Mouse (Mus musculus): ENCODE data around the gene Prodh2.
A peak's percentile ranks its signal among the peaks of the same experiment; 100 is the strongest.

GRCm38 (mm10) chr7:30518325-30518724 is 24.9 kb downstream of the Prodh2 start:
- TF ChIP-seq CTCF (IDR thresholded peaks at IDR 0.05; ENCODE audit: borderline replicate concordance, extremely low read depth, insufficient read depth, insufficient read length) (peak; percentile 29; the same call in 1 of the 2 replicates), POLR2A (IDR thresholded peaks at IDR 0.05; ENCODE audit: borderline replicate concordance, extremely low read depth, insufficient read depth, insufficient read length, poor library complexity, severe bottlenecking) (no peak)

Measured in brain, embryonic 14.5 days (tissue).